Mouse (Mus musculus): ENCODE results near the gene Kctd3. TPM values are rescaled to one million over a fixed set of nuclear protein-coding genes. Genes with fewer than 3 reads are reported as not detected.

Kctd3 gene
- polyA plus RNA-seq, 1 experiment from 2014 or later, result 36.4 TPM

GRCm38 (mm10) chr1:188952501-188952900 lies 55.1 kb downstream of the Kctd3 start:
- ATAC-seq (replicated peaks; ENCODE audit: low FRiP score, low TSS enrichment, low read depth), result no peak
- no peak overlapping the region for H3K9ac ChIP-seq (ENCODE audit: low read length)
- 93% methylated on average over 4 of the region's 4 CpGs for WGBS
- H3K27me3 ChIP-seq (replicated peaks; ENCODE audit: control insufficient read depth, insufficient read depth, low read length), result no peaks in the 10 kb centered on the region
- no peak for DNase-seq (ENCODE audit: low spot score)
- H3K9me3 ChIP-seq (ENCODE audit: control insufficient read depth, low read length), result no peaks in the 10 kb centered on the region
- no peak overlapping the region for H3K27ac ChIP-seq (ENCODE audit: low read depth)
- H3K4me2 ChIP-seq (ENCODE audit: low read length), result no peak overlapping the region
- no peaks in the 10 kb centered on the region for H3K4me1 ChIP-seq (replicated peaks; ENCODE audit: control insufficient read depth, insufficient read depth, low read length)
- H3K4me3 ChIP-seq (ENCODE audit: low read depth, low read length), result no peak overlapping the region
- no peaks in the 10 kb centered on the region for H3K36me3 ChIP-seq (ENCODE audit: control insufficient read depth, insufficient read depth, low read length)

DNA sequence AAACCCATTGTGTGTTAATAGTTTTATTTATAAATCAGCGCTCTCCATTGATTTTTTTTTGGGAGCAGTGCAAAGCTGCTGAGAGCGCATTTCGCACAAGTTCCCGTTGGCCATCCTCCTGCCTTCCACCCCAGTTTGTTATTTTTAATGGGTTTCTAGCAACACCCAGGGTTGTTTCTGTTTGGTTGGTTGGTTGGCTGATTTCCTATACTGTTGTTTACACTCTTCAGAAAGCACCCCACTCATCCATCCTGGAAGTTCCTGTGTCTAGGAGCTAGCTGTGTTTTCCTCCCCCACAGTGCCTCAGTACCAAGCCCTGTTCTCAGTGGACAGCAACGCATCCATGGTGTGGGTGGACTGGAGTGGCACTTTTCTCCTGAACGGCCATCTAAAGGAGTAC lies 56.5 kb downstream of the Kctd3 start:
- Histone ChIP-seq H3K27ac (ENCODE audit: low read depth) (no peak overlapping the region), H3K9ac (ENCODE audit: low read length) (no peak overlapping the region), H3K4me2 (ENCODE audit: low read length) (no peak overlapping the region), H3K36me3 (ENCODE audit: control insufficient read depth, insufficient read depth, low read length) (no peaks in the 10 kb centered on the region), H3K9me3 (ENCODE audit: control insufficient read depth, low read length) (no peaks in the 10 kb centered on the region), H3K4me1 (replicated peaks; ENCODE audit: control insufficient read depth, insufficient read depth, low read length) (no peaks in the 10 kb centered on the region), H3K27me3 (replicated peaks; ENCODE audit: control insufficient read depth, insufficient read depth, low read length) (no peaks in the 10 kb centered on the region), H3K4me3 (ENCODE audit: low read depth, low read length) (no peak overlapping the region)
- ATAC-seq (replicated peaks; ENCODE audit: low FRiP score, low TSS enrichment, low read depth), result no peak
- DNase-seq (ENCODE audit: low spot score), result no peak
- WGBS, result 88% methylated on average over 6 of the region's 6 CpGs

- H3K9ac ChIP-seq (ENCODE audit: low read length), result no peak overlapping the region
- DNase-seq (ENCODE audit: low spot score) (no peak), ATAC-seq (replicated peaks; ENCODE audit: low FRiP score, low TSS enrichment, low read depth) (no peak)
- no peaks in the 10 kb centered on the region for H3K36me3 ChIP-seq (ENCODE audit: control insufficient read depth, insufficient read depth, low read length)
- no peaks in the 10 kb centered on the region for H3K9me3 ChIP-seq (ENCODE audit: control insufficient read depth, low read length)
- H3K4me1 ChIP-seq (replicated peaks; ENCODE audit: control insufficient read depth, insufficient read depth, low read length), result 0 out of 2 replicates have a peak, but pooled peaks cover 4% of the 10 kb centered on the region
- no peak overlapping the region for H3K4me3 ChIP-seq (ENCODE audit: low read depth, low read length)
- no peak overlapping the region for H3K27ac ChIP-seq (ENCODE audit: low read depth)
- WGBS, result 77% methylated on average over 9 of the region's 9 CpGs
- no peaks in the 10 kb centered on the region for H3K27me3 ChIP-seq (replicated peaks; ENCODE audit: control insufficient read depth, insufficient read depth, low read length)
- H3K4me2 ChIP-seq (ENCODE audit: low read length), result no peak overlapping the region
Measured at GRCm38 (mm10) chr1:188948276-188948675, 59.4 kb downstream of the Kctd3 start.

- Histone ChIP-seq H3K27me3 (replicated peaks; ENCODE audit: control insufficient read depth, insufficient read depth, low read length) (no peaks in the 10 kb centered on the region), H3K4me1 (replicated peaks; ENCODE audit: control insufficient read depth, insufficient read depth, low read length) (0 out of 2 replicates have a peak, but pooled peaks cover 4% of the 10 kb centered on the region), H3K36me3 (ENCODE audit: control insufficient read depth, insufficient read depth, low read length) (no peaks in the 10 kb centered on the region), H3K27ac (ENCODE audit: low read depth) (no peak overlapping the region), H3K4me3 (ENCODE audit: low read depth, low read length) (no peak overlapping the region), H3K4me2 (ENCODE audit: low read length) (no peak overlapping the region), H3K9me3 (ENCODE audit: control insufficient read depth, low read length) (no peaks in the 10 kb centered on the region), H3K9ac (ENCODE audit: low read length) (no peak overlapping the region)
- 62% methylated on average over 5 of the region's 5 CpGs for WGBS
- no peak for DNase-seq (ENCODE audit: low spot score)
- ATAC-seq (replicated peaks; ENCODE audit: low FRiP score, low TSS enrichment, low read depth), result no peak
Measured at GRCm38 (mm10) chr1:188947794-188948193, 59.8 kb downstream of the Kctd3 start.

DNA sequence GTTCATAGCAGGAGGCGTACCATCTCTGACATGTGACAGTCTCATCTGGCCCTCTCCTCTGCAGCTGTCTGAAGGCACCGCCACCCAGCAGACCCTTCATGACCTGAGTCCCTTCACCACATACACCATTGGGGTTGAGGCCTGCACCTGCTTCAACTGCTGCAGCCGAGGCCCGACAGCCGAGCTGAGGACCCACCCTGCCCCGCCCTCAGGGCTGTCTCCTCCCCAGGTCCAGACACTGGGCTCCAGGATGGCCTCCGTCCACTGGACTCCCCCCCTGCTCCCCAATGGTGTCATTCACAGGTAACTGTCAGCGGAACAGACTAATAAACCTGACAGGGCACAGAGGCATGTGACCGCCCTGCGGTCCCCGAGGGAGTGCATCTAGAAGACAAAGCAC lies 60.8 kb downstream of the Kctd3 start:
- DNase-seq (ENCODE audit: low spot score) (no peak), ATAC-seq (replicated peaks; ENCODE audit: low FRiP score, low TSS enrichment, low read depth) (no peak)
- 86% methylated on average over 11 of the region's 11 CpGs for WGBS
- H3K27ac ChIP-seq (ENCODE audit: low read depth), result no peak overlapping the region
- no peaks in the 10 kb centered on the region for H3K9me3 ChIP-seq (ENCODE audit: control insufficient read depth, low read length)
- H3K9ac ChIP-seq (ENCODE audit: low read length), result no peak overlapping the region
- H3K4me1 ChIP-seq (replicated peaks; ENCODE audit: control insufficient read depth, insufficient read depth, low read length), result 0 out of 2 replicates have a peak, but pooled peaks cover 4% of the 10 kb centered on the region
- no peaks in the 10 kb centered on the region for H3K36me3 ChIP-seq (ENCODE audit: control insufficient read depth, insufficient read depth, low read length)
- no peaks in the 10 kb centered on the region for H3K27me3 ChIP-seq (replicated peaks; ENCODE audit: control insufficient read depth, insufficient read depth, low read length)
- no peak overlapping the region for H3K4me3 ChIP-seq (ENCODE audit: low read depth, low read length)
- H3K4me2 ChIP-seq (ENCODE audit: low read length), result no peak overlapping the region

- H3K27me3 ChIP-seq (replicated peaks; ENCODE audit: control insufficient read depth, insufficient read depth, low read length), result no peaks in the 10 kb centered on the region
- no peaks in the 10 kb centered on the region for H3K9me3 ChIP-seq (ENCODE audit: control insufficient read depth, low read length)
- no peaks in the 10 kb centered on the region for H3K36me3 ChIP-seq (ENCODE audit: control insufficient read depth, insufficient read depth, low read length)
- 0 out of 2 replicates have a peak, but pooled peaks cover 4% of the 10 kb centered on the region for H3K4me1 ChIP-seq (replicated peaks; ENCODE audit: control insufficient read depth, insufficient read depth, low read length)
- H3K9ac ChIP-seq (ENCODE audit: low read length), result no peak overlapping the region
- H3K27ac ChIP-seq (ENCODE audit: low read depth), result no peak overlapping the region
- ATAC-seq (replicated peaks; ENCODE audit: low FRiP score, low TSS enrichment, low read depth) (no peak), DNase-seq (ENCODE audit: low spot score) (no peak)
- no peak overlapping the region for H3K4me3 ChIP-seq (ENCODE audit: low read depth, low read length)
- no peak overlapping the region for H3K4me2 ChIP-seq (ENCODE audit: low read length)
- 16% methylated on average over 8 of the region's 8 CpGs for WGBS
Measured at GRCm38 (mm10) chr1:188945326-188945725, 62.3 kb downstream of the Kctd3 start.

DNA sequence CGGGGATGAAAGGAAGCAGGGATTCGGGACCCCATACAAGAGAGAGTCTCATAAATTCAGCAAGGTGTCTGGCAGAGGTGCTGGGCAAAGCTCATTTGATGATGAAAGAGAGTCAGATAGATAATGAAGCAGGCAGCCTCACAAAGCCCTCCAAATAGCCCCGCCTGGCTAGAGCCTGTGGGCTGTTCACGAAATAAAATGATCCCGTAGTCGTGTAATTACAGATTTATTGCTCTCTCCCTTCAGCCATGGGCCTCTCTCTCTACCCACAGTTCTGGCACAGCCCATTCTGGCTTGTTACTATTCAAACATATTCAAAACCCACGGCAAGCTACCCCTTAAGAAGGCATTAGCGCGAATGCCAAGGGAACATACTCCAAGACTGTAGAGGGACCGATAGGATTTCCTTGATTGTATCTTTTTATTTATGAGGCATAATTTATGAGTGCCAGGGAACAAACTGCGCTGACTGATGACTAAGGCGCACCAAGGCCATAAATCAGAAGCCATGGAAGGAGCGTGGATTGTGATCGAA lies 70.3 kb downstream of the Kctd3 start:
- Histone ChIP-seq H3K9ac (ENCODE audit: low read length) (no peak overlapping the region), H3K4me2 (ENCODE audit: low read length) (no peak overlapping the region), H3K9me3 (ENCODE audit: control insufficient read depth, low read length) (no peaks in the 10 kb centered on the region), H3K4me1 (replicated peaks; ENCODE audit: control insufficient read depth, insufficient read depth, low read length) (no peaks in the 10 kb centered on the region), H3K4me3 (ENCODE audit: low read depth, low read length) (no peak overlapping the region), H3K27ac (ENCODE audit: low read depth) (no peak overlapping the region), H3K36me3 (ENCODE audit: control insufficient read depth, insufficient read depth, low read length) (no peaks in the 10 kb centered on the region), H3K27me3 (replicated peaks; ENCODE audit: control insufficient read depth, insufficient read depth, low read length) (no peaks in the 10 kb centered on the region)
- no peak for DNase-seq (ENCODE audit: low spot score)
- 67% methylated on average over 14 of the region's 14 CpGs for WGBS
- ATAC-seq (replicated peaks; ENCODE audit: low FRiP score, low TSS enrichment, low read depth), result no peak

All from intestine, embryonic 14.5 days (tissue).